Mouse (Mus musculus) testis, postnatal 10 days (tissue): ENCODE data around the gene Epb41l3.

ENCODE experiments used
- DNase-seq: peaks from one replicate; pipeline ENCODE4 v3.0.0; 2021; ENCODE audit warnings: low spot score

Gene Epb41l3

DNA sequence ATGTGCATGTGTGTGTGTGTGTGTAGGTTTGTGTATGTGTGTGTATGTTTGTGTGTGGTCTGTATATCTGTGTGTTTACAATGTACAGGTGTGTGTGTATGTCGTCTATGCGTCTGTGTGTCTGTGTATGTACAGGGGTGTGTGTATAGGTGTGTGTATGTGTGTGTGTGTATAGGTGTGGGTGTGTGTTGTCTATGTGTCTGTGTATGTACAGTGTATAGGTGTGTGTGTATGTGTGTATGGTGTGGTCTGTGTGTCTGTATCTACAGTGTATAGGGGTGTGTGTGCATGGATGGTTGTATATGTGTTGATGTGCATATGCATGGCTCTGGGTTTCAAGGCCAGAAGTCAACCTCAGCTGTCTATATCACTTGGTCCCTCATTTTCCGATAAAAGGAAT is 161.7 kb downstream of the Epb41l3 start:
- no peak for DNase-seq

DNA sequence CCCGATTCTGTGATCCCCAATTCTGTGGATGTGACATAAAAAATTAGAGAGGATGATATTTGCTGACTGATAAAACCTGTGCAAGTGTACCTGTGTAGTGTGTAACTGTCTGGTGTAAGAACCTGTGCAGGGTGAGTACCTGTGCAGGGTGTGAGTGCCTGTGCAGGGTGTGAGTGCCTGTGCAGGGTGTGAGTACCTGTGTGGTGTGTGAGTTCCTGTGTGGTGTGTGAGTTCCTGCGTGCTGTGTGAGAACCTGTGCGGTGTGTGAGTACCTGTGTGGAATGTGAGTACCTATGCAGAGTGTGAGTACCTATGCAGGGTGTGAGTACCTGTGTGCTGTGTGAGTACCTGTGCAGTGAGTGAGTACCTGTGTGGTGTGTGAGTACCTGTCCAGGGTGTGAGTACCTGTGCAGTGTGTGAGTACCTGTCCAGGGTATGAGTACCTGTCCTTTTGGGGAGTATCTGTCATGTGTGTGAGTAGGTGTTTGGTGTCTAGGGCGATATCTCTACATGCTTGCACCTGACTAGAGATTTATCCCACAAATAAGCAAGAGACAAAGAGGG is 163.4 kb downstream of the Epb41l3 start:
- DNase-seq, result no peak

DNA sequence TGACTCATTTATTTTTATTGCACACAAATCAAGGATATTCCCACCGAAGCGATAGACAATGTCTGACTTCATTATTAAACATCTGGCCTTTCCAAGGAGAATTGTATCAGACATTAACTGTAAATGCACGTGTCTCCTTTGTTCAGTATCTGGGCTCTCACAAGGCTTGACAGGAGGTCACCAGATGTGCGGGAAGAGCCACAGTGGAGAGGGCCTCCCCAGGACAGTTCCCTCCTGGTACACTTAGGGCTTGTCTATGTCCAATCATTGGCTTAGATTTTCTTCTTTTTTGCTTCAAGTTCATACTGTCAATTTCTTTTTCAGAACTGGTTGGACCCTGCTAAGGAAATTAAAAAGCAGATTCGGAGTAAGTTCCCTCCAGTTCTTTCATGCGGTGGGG is 163.9 kb downstream of the Epb41l3 start:
- no peak for DNase-seq

DNA sequence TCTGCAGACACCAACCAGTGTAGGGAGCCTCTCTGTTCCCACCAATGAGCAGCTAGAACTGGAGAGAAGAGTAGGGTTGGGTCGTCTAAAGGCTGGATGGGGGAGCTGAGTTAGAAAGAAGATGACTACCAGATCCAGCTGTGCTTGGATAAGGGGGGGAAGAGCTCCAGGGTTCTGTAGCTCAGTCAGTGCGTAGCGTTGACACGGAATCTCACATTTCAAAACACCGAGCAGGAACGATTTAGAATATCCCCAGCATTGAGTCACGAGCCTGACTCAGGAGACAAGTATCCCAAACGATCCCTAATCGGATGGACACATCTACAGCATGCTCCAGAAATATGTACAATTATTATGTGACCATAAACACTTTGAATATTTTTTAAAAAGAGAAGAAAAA is 180.4 kb downstream of the Epb41l3 start:
- no peak for DNase-seq

DNA sequence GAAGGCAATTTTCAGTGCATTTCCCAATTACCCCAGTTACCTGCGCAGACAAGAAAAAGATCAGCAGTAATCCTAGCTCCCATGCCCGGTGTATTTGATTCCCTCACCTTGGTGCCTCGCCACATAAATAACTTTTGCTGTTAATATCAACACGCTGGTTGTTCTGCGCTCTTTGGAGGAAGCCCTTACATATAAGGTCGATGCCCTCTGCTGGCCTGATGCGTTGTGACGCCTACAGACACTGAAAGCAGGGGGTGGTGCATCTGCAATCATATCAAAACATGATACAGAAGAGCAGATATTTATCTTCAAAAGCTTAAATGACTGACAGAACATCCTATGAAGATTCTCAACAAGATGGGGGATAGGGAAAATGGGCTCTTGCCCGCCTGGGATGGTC is 181.0 kb downstream of the Epb41l3 start:
- no peak for DNase-seq

DNA sequence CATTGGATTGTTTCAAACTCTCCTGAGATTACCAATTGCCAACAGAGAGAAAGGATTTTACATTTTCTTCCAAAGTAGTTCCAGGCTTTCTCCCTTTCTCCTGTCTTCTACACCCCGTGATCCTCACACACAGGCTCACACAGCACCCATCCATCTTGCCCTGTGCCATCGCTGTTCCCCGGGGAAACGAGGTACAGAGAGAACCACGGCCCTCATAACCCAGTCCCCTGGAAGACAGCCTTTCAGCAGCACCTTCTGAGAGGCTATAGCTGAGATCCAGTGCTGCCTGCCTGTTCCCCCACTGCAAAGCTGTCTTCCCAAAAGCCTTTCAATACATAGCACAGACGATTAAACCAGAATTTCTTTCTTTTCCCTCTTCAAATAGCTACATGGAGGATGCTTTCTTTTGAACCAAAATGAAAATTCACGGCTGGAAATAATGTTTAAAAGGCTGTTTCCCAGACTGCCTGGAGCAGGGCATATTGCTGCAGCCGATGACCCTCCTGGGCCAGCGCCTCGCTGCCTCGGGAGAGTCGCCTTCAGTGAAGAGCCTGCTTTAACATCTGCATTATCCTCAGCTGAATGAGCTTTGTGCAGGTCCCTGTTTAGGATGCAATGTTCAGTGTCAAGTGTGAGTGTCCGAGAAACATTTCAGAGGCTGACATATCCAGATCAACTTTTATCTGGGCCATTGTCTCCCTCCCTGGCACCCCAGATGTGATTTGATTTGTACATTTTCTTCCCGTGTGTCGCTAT is 188.5 kb downstream of the Epb41l3 start:
- DNase-seq, result no peak

DNA sequence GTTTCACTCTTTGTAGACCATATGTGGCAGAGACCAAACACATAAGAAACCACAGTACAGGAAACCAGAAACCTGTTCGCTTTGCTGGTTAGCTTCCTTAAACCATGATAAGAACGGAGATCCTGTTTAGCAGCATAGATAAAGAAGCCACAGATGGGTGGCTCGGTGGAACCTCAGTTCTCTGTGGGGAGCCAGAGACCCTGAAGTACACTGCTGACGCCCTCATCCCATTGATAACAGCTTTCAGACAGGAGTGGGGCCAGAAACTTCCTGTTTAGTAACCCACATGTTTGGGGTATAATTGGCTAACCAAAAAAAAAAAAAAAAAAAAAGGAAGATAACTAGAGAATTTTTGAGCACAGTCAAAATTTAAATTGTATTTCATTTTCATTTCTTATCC is 189.7 kb downstream of the Epb41l3 start:
- no peak for DNase-seq

DNA sequence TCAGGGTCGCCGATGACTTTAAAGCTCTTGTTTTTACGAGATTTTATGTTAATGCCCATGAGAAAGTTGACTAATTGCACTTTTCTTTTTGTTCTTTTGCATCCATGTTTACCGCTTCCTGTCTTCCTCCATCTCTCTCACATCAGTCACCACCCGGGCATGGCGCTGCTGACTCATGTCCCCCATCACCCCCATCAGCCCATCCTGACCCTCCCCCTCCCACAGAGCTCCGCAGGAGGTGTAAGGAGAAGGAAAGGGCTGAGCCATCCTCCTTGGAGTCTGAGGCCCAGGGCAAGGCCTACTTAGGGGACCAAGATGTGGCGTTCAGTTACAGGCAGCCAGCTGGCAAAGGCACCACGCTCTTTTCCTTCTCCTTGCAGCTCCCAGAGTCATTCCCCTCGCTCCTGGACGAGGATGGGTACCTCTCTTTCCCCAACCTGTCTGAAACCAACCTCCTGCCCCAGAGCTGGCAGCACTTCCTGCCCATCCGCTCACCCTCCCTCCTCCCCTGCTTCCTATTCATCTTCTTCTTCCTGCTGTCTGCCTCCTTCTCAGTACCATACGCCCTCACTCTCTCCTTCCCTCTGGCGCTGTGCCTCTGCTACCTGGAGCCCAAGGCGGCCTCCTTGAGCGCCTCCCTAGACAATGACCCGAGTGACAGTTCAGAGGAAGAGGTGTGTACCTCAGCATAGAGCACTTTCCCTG is 190.4 kb downstream of the Epb41l3 start:
- no peak for DNase-seq

DNA sequence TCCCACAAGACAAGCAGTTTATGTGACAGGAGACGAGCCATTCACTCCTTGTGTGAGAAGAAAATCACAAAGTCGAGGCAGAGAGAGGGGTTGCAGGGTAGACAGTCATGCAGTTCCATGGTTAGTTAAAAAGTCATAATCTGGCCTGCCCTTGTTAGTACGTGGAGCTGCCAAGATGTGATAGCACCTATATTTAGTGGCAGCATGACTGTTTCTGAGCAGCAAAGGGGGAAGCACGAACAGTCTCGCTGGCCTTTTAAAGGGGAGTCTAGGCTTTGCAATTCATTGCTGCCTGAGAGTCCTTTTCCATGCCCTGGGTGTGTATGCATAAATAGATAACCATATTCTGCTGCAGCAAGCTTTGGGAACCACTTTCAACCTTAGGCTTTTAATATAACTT is 191.5 kb downstream of the Epb41l3 start:
- no peak for DNase-seq

DNA sequence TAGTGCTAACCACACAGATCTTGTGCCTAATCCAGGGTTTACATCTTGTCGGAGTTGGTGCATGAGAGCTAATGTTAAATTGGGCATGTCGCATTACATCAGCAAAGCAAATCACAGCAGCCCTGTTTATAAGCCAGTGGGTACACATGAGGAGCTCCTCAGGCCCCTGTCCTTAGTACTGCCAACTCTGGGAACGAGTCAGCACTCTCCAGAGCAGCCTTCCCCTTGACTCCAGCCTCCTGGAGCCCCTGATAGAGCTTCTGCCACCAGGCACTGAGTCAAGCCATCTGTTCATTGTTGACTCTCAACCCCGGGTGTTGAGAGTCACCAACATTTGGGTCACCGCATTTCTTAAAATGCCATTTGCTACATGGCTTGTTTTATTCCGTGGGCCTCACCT is 192.0 kb downstream of the Epb41l3 start:
- DNase-seq, result no peak

DNA sequence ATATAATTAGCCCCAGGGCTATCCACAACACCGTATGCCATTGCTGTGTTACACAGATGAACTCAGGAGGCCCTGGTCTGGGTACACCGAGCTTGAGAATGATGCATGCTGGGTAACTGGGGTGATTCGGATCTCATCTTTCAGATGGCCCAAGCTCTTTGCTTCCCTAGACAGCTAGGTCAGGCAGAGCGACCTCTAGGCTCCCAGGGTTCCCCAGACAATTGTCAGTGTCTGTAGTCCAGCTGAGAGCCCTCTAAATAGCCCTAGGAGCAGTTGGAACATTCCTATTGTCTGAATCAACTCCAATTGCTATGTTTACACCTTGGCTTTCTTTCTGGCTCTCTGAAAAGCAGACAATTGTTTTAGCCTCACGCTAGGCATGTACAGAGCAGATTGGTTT is 201.9 kb downstream of the Epb41l3 start:
- DNase-seq, result no peak

DNA sequence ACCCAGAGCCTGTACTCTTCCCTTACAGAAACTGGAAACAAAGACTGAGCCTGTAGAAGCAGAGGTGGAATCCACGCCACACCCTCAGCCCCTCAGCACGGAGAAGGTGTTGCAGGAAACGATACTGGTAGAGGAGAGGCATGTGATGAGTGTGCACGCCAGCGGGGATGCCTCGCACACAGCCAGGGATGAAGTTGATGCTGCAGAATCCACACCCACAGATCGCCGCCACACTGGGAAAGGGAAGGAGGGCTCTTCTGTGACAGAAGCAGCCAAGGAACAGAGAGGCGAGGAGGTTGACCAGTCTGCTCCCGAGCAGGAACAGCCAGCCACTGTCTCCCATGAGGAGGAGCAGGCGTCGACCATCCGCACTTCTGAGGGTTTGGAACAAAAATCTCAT is 209.0 kb downstream of the Epb41l3 start:
- no peak for DNase-seq

DNA sequence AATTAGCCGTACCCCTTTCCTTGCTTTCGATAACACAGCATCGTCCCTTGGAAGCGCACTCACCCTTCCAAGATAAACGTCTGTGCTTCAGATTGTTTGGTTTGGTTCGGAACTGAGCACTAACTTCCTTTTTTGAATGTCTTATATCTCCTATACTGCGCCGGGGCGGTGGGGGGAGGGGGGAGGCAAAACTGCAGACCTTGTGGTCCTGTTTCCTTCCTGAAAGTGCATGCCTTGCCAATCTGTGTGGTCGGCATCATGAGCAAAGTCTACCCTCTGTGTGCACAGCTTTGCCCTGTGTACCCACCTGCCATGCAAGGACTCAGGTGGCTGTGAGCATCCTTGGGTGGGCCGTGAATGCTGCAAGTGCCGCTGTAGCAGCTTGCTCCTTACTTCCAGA is 212.6 kb downstream of the Epb41l3 start:
- DNase-seq, result no peak

DNA sequence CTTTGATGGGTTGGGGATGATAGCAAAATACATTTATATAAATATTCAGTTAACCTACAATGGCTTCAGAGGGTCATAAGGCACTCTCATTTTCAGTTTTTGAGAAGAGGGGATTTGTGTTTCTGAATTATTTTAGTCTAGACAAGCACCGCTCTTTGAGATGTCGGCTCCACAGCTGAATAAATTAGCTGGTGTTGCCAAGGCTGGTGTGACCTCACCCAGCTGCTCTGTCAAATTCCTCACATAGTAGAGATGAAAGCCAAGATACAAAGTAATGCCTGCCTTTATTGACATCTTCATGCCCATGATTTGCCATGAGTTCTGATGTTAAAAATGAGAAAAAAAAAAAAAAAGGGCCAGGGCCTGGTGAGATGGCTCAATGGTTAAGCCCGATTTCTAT is 214.8 kb downstream of the Epb41l3 start:
- DNase-seq, result no peak

DNA sequence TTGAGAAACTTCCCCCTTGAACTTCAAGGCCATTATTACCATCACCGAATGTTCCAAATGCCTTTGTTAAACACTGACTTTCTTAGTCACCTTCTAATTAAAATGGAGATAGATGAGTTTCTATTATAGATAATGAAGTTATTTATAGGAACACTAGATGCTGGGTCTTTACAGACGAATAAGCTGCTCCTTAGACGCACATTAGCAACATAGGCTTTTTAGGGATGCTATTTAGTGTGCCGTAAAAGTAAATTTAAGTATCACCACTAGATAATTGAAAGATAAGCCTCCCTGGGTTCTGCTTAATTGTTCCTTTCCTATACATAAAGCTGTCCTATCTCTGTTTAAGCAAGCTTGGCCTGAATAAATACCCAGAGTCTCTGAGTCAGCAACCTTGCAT is 226.1 kb downstream of the Epb41l3 start:
- no peak for DNase-seq

DNA sequence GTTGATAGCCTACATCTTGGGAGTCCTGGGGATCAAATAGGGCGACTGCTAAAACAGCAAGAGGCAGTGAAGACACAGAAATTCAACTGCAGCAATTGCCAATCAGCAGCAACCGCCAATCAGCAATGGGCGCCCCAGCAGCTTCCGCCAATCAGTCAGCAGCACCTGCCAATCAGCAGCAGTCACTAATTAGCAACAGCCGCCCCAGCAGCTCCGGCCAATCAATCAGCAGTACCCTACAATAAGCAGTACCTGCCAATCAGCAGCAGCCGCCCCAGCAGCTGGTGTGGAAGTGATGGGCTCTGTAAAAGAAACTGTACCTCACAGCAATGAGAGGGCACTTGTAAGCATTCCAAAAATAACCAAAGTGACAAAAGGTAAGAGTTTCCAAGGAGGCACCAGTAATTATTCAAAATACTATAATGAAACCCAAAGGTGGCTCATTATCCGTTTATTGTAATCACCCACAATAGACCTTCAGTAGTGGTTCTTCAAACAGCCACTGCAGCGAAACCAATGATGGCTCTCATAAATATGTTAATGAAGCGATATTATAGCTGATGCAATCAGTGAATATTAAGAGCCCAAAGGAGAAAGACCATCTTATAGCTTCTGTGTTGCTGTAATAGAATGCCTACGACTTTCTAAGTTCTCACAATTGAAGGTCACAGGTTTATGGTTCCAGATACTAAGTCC is 228.2 kb downstream of the Epb41l3 start:
- no peak for DNase-seq

DNA sequence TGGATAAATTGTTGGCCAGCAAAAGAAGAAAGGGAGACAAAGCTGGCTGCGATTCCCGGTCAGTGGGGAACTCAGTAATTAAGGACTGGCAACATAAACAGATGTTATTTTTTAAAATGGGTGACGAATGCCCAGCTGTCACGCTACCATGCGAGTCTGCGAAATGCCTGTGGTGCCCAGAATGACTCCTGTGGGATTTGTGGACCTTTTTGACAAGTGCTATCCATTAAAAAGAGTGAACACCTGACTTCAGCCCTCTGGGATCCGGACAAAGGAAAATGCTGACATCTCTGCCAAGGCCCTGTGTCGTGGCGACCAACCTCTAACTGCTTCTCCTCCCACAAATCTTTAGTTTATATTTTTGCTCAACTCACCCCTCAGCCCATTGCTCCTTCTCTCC is 232.2 kb downstream of the Epb41l3 start:
- DNase-seq, result no peak

DNA sequence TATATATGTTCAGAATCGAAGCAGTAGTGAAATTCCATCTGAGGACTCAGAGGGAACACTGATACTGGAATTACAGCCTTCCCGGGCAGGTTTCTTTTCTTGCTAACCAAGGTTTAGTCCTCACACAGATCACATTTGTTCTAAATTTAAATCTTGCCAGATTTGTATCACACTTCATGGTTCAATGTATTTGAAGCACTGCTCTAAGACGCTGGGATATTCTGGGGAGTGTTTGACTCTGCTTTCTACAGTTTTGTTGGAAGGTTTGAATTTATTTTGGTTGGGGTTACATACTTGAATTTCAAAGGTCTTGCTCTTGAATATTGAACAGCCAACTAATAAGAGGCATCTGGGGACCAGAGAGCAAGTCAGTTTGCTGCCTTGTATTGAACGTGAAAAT is 234.4 kb downstream of the Epb41l3 start:
- no peak for DNase-seq

DNA sequence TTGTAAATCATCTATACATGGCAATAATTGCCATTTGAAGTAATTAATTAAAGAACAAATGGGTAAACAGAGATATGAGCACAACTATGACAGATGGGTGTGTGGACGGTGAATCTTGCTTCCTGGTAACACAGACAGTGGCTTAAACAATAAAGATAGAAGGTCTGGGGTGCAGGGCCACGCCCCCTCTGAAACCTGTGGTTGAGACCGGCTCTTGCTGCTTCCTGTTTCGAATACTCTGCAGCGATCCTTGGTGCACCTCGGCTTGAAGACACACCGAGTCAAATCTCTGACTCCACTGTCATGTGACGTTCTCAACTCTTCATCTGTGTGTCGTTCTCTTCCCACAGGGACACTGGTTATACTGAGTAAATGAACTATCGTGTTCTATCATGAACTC is 245.0 kb downstream of the Epb41l3 start:
- DNase-seq, result no peak

DNA sequence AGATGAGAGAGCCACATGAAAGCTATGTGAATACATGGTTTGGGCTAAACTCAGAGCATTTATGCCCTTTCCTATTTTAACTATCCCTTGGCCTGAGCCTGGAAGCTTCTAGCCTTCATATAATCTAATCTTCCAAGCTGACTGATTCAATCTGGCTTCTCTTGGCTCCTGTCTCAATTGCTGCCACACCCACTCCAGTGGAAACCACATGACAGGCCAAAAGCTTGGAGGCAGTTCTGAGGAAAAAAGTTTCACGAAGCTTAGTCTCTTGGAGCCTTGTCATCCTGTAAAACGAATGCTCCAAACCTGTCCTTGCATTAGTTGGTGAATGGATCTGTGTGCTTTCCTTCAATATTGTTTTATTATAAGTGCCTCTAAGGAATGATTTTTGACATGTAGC is 247.2 kb downstream of the Epb41l3 start:
- DNase-seq, result no peak
